Mouse (Mus musculus): Measurements from ENCODE around the gene Gm20696. TPM values are rescaled to one million over a fixed set of nuclear protein-coding genes. Genes with fewer than 3 reads are reported as not detected.
A peak's percentile ranks its signal among the peaks of the same experiment; 100 is the strongest.

Gm20696 gene
- polyA plus RNA-seq, 1 experiment from 2014 or later = 1.4 TPM

DNA sequence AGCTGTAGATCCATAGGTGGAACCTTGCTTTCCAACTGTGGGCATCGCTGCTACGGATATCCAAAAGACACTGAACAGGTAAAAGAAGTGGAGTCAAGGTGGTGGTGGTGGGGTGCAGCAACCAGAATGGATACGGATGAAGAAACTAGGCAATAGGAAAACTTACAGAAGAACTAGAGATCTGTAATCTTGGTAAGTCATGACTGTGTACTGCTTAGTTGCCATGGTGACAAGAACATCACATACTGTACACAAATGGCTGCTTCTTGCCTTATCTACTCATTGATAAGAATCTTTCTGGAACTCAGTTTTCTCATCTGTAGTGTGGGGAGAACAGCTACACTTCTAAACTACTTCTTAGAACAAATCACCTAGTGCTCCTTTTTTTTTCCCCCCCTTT, 446.1 kb downstream of the Gm20696 start:
- no peak for TF ChIP-seq CTCF (IDR thresholded peaks at IDR 0.05; ENCODE audit: low read depth)
- no peak for TF ChIP-seq EP300 (optimal IDR thresholded peaks at IDR 0.05)
- no peak for DNase-seq (ENCODE audit: low spot score)
- 94% methylated on average over 3 of the region's 3 CpGs for WGBS
- Histone ChIP-seq H3K4me1 (replicated peaks; ENCODE audit: control insufficient read depth, insufficient read depth) (no peaks in the 10 kb centered on the region), H3K9ac (ENCODE audit: low read length) (no peak overlapping the region), H3K9me3 (ENCODE audit: control insufficient read depth, low read length) (no peaks in the 10 kb centered on the region), H3K27ac (replicated peaks) (no peak overlapping the region), H3K27me3 (ENCODE audit: control insufficient read depth, insufficient read depth, low read length) (no peaks in the 10 kb centered on the region), H3K4me3 (ENCODE audit: low read depth, low read length) (no peak overlapping the region), H3K4me2 (replicated peaks; ENCODE audit: low read depth) (no peak overlapping the region), H3K36me3 (ENCODE audit: control insufficient read depth, insufficient read depth, low read length) (no peaks in the 10 kb centered on the region)
- ATAC-seq (ENCODE audit: low FRiP score, low TSS enrichment) = no peak

DNA sequence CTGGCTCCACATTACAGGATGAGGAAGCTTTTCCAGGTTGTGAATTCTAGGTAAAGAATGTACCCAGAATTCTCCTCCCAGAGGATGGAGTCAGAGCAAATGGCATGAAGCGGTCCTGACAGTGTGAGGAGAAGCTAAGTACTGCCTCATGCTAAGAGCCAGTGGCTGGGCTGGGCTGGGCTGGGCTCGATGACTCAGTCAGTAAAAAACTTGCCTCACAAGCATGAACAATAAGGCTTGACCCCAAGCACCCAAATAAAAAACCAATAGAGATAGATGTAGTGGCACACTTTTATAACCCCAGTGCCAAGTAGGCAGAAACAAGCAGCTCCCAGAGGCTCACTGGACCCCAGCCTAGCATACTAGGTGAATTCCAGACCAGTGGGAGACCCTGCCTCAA, 448.8 kb downstream of the Gm20696 start:
- no peak for TF ChIP-seq EP300 (optimal IDR thresholded peaks at IDR 0.05)
- no peak for TF ChIP-seq CTCF (IDR thresholded peaks at IDR 0.05; ENCODE audit: low read depth)
- 48% methylated on average over 2 of the region's 2 CpGs for WGBS
- no peaks in the 10 kb centered on the region for H3K4me1 ChIP-seq (replicated peaks; ENCODE audit: control insufficient read depth, insufficient read depth)
- H3K27me3 ChIP-seq (ENCODE audit: control insufficient read depth, insufficient read depth, low read length) = no peaks in the 10 kb centered on the region
- ATAC-seq (ENCODE audit: low FRiP score, low TSS enrichment) (no peak; the same call in 1 of the 2 replicates), DNase-seq (ENCODE audit: low spot score) (peak; percentile 50)
- no peak overlapping the region for H3K4me3 ChIP-seq (ENCODE audit: low read depth, low read length)
- no peaks in the 10 kb centered on the region for H3K36me3 ChIP-seq (ENCODE audit: control insufficient read depth, insufficient read depth, low read length)
- no peaks in the 10 kb centered on the region for H3K9me3 ChIP-seq (ENCODE audit: control insufficient read depth, low read length)
- H3K27ac ChIP-seq (replicated peaks) = no peak overlapping the region
- no peak overlapping the region for H3K4me2 ChIP-seq (replicated peaks; ENCODE audit: low read depth)
- H3K9ac ChIP-seq (ENCODE audit: low read length) = no peak overlapping the region

DNA sequence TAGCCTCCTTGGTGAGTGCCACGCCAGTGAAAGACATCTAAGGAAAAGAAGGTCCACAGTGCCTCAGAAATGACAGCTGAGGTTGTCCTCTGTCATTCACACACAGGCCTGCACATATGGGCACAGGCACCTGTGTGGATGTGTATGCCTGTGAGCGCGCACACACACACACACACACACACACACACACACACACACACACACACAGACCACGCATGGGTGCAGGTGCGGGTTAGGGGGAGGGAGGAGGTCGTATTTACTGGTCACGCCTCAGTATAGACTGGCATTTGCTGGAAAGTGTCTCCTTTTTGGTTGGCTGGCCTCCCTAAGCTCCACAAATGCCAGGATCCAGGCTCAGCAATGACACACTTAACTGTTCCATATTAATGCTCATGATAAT, 449.4 kb downstream of the Gm20696 start:
- Histone ChIP-seq H3K36me3 (ENCODE audit: control insufficient read depth, insufficient read depth, low read length) (no peaks in the 10 kb centered on the region), H3K9me3 (ENCODE audit: control insufficient read depth, low read length) (no peaks in the 10 kb centered on the region), H3K4me3 (ENCODE audit: low read depth, low read length) (no peak overlapping the region), H3K9ac (ENCODE audit: low read length) (no peak overlapping the region), H3K4me2 (replicated peaks; ENCODE audit: low read depth) (no peak overlapping the region), H3K27me3 (ENCODE audit: control insufficient read depth, insufficient read depth, low read length) (no peaks in the 10 kb centered on the region), H3K4me1 (replicated peaks; ENCODE audit: control insufficient read depth, insufficient read depth) (no peaks in the 10 kb centered on the region), H3K27ac (replicated peaks) (no peak overlapping the region)
- DNase-seq (ENCODE audit: low spot score) (no peak), ATAC-seq (ENCODE audit: low FRiP score, low TSS enrichment) (no peak)
- WGBS = 84% methylated on average over 5 of the region's 7 CpGs
- TF ChIP-seq CTCF (IDR thresholded peaks at IDR 0.05; ENCODE audit: low read depth) = no peak
- TF ChIP-seq EP300 (optimal IDR thresholded peaks at IDR 0.05) = no peak

DNA sequence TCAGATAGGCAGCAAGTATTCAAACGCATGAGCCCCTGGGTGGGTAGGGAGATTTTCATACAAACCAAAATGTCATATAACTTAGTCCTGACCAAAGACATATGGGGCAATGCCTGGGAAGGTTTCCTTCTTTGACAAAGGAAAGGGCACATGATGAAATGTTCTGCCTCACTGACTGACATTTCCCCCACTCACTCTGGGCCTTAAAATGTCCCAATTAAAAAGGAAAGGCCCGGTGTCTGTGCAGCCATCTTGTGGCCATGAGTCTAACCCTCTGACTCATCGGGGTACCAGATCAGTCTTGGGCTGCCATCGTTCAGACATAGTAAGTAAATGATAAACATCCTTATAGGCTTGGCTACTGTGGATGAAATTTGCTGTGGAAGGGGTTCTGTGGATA, 454.1 kb downstream of the Gm20696 start:
- no peak overlapping the region for H3K4me2 ChIP-seq (replicated peaks; ENCODE audit: low read depth)
- TF ChIP-seq CTCF (IDR thresholded peaks at IDR 0.05; ENCODE audit: low read depth) (no peak), EP300 (optimal IDR thresholded peaks at IDR 0.05) (no peak)
- no peak overlapping the region for H3K27ac ChIP-seq (replicated peaks)
- no peaks in the 10 kb centered on the region for H3K36me3 ChIP-seq (ENCODE audit: control insufficient read depth, insufficient read depth, low read length)
- DNase-seq (ENCODE audit: low spot score) (no peak), ATAC-seq (ENCODE audit: low FRiP score, low TSS enrichment) (no peak)
- no peaks in the 10 kb centered on the region for H3K27me3 ChIP-seq (ENCODE audit: control insufficient read depth, insufficient read depth, low read length)
- H3K9ac ChIP-seq (ENCODE audit: low read length) = no peak overlapping the region
- WGBS = 72% methylated on average over 4 of the region's 4 CpGs
- H3K4me3 ChIP-seq (ENCODE audit: low read depth, low read length) = no peak overlapping the region
- H3K4me1 ChIP-seq (replicated peaks; ENCODE audit: control insufficient read depth, insufficient read depth) = no peaks in the 10 kb centered on the region
- H3K9me3 ChIP-seq (ENCODE audit: control insufficient read depth, low read length) = no peaks in the 10 kb centered on the region

DNA sequence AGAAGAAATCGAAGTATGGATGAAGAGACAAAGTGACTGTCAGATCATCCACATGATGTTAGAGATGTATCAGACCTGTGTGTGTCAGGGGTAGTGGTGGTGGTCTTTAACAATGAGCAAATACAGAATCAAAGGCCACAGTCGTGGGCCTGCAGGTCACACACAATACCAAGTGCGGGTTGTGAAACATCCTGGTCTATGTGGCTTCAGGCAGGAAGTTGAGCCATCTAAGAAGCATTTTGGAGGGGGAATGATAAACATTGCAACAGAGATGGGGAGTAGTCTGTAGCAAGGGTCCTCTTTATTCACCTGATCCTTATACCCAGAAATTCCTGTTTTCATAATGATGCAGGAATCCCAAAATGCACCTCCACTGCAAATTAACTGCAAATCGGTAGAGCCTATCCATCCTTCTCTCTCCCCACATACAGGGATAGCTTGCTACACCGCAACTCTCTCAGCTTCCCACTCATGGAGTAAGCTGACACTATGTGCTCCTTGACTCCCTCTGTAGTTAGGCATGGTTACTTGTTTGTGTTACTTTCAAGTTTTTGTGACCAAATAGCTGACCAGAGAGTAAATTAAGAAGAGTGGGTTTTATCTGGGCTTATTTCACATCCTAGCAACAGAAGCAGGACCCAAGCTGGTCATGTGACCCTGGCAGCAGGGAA, 454.8 kb downstream of the Gm20696 start:
- Histone ChIP-seq H3K27me3 (ENCODE audit: control insufficient read depth, insufficient read depth, low read length) (no peaks in the 10 kb centered on the region), H3K9me3 (ENCODE audit: control insufficient read depth, low read length) (no peaks in the 10 kb centered on the region), H3K9ac (ENCODE audit: low read length) (no peak overlapping the region), H3K27ac (replicated peaks) (no peak overlapping the region), H3K4me3 (ENCODE audit: low read depth, low read length) (no peak overlapping the region), H3K4me2 (replicated peaks; ENCODE audit: low read depth) (no peak overlapping the region), H3K36me3 (ENCODE audit: control insufficient read depth, insufficient read depth, low read length) (no peaks in the 10 kb centered on the region), H3K4me1 (replicated peaks; ENCODE audit: control insufficient read depth, insufficient read depth) (no peaks in the 10 kb centered on the region)
- TF ChIP-seq EP300 (optimal IDR thresholded peaks at IDR 0.05) = no peak
- no peak for TF ChIP-seq CTCF (IDR thresholded peaks at IDR 0.05; ENCODE audit: low read depth)
- ATAC-seq (ENCODE audit: low FRiP score, low TSS enrichment) (no peak), DNase-seq (ENCODE audit: low spot score) (no peak)
- WGBS = 75% methylated on average over 5 of the region's 5 CpGs

DNA sequence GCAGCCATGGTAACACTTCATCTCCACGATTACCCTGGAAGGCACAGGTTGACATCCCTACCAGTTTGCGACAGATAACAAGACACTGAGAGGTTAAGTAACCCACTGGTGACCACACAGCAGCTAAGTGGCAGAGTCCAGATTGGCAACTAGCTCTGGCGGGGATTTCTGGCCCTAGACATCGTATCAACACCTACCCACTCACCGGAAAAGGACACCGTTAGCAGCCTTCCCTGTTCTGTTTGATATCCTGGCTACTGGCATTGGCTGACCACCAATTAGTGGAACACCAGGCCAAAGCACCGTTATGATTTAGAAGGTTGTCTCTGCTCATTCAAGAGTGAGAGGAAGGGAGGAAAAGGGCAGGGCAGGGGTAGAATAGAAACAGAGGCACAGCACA, 456.4 kb downstream of the Gm20696 start:
- H3K36me3 ChIP-seq (ENCODE audit: control insufficient read depth, insufficient read depth, low read length) = no peaks in the 10 kb centered on the region
- 0 out of 2 replicates have a peak, but pooled peaks cover 5% of the 10 kb centered on the region for H3K4me1 ChIP-seq (replicated peaks; ENCODE audit: control insufficient read depth, insufficient read depth)
- H3K9me3 ChIP-seq (ENCODE audit: control insufficient read depth, low read length) = no peaks in the 10 kb centered on the region
- no peak overlapping the region for H3K4me2 ChIP-seq (replicated peaks; ENCODE audit: low read depth)
- DNase-seq (ENCODE audit: low spot score) = no peak
- ATAC-seq (ENCODE audit: low FRiP score, low TSS enrichment) = no peak
- H3K27me3 ChIP-seq (ENCODE audit: control insufficient read depth, insufficient read depth, low read length) = no peaks in the 10 kb centered on the region
- WGBS = 80% methylated on average over 7 of the region's 7 CpGs
- no peak overlapping the region for H3K9ac ChIP-seq (ENCODE audit: low read length)
- no peak overlapping the region for H3K27ac ChIP-seq (replicated peaks)
- TF ChIP-seq EP300 (optimal IDR thresholded peaks at IDR 0.05) (no peak), CTCF (IDR thresholded peaks at IDR 0.05; ENCODE audit: low read depth) (no peak)
- H3K4me3 ChIP-seq (ENCODE audit: low read depth, low read length) = no peak overlapping the region

Small RNAs within 50 kb of the gene (microRNA-seq; reads per million reads assigned to microRNA genes)
- gene Gm22328 = not detected

Other genes starting within 250 kb of the Gm20696 start
- gene Foxp1, start 144.1 kb downstream of the Gm20696 start, polyA plus RNA-seq (2015; fragmentation: Nextera tagmentation; extraction: Ambion mirVana) = 68.9 and 74.5 TPM in 2 replicates
- 7.8 and 8.3 TPM in 2 replicates for gene Eif4e3, start within 50 bp of the Gm20696 start, polyA plus RNA-seq (2015; fragmentation: Nextera tagmentation; extraction: Ambion mirVana)
- gene Gpr27, start 25.9 kb upstream of the Gm20696 start, polyA plus RNA-seq (2015; fragmentation: Nextera tagmentation; extraction: Ambion mirVana) = 2.5 and 2.9 TPM in 2 replicates
- gene Prok2, start 59.6 kb upstream of the Gm20696 start, polyA plus RNA-seq (2015; fragmentation: Nextera tagmentation; extraction: Ambion mirVana) = 0.15 TPM in 1 of 2 replicates, not detected in the other